Mouse (Mus musculus) lung, postnatal 0 days (tissue): ENCODE measurements around the gene Sh3pxd2a.

Experiments used
- CTCF ChIP-seq: IDR thresholded peaks from 2 replicates; pipeline ENCODE4 v1.5.1; 2016; ENCODE audit warnings: antibody characterized with exemption, mild to moderate bottlenecking
- EP300 ChIP-seq: IDR thresholded peaks from 2 replicates; pipeline ENCODE4 v1.6.1; 2016; ENCODE audit warnings: antibody characterized with exemption, mild to moderate bottlenecking, control low read depth

DNA sequence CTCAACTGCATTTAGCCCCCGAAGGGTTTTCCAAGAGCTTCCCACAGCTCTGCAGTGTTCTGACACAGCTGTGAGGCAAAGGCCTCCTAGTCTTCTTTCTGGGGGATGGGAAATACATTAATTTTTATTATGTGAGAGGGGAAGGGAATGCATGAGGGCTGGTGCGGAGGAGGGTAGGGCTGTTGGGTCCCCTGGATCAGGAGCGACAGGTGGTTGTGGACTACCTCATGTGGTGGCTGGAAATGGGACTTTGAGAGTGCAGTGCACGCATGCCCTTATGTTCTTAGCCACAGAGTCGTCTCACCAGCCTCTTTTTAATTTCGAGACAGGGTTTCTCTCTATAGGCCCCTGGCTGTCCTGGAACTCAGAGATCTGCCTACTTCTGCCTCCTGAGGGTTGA lies 33.5 kb upstream of the Sh3pxd2a start:
- no peak for TF ChIP-seq EP300
- TF ChIP-seq CTCF, result no peak
